Mouse (Mus musculus): ENCODE results near the gene Tmem59. TPM values are rescaled to one million over a fixed set of nuclear protein-coding genes. Genes with fewer than 3 reads are reported as not detected.

Gene Tmem59
- polyA plus RNA-seq, 1 experiment from 2014 or later, result 395 TPM

DNA sequence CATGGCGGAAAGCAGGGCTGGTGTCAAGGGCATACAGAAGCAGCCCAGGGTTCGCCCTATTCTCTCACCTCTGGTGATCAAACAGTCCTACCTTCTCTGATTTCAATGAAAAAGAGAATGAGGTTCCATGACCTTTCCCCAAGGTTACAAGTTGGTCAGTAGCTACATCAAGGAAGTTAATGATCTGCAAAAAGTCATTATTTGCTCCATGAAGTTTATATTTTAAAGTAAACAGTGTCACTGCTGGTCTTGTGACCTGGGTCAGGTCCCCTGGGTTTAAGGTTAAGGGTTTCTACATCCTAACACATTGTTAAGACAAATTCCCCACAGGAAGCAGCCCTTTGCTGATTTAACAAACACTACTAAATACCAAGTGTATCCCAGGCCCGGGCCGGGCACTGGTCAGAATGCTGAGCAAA is 21.2 kb upstream of the Tmem59 start:
- peaks cover 26% of the 10 kb centered on the region for H3K36me3 ChIP-seq
- ATAC-seq, result no peak
- no peak overlapping the region for H3K4me3 ChIP-seq (replicated peaks)
- no peak overlapping the region for H3K4me2 ChIP-seq (replicated peaks)
- H3K4me1 ChIP-seq (replicated peaks), result 0 out of 2 replicates have a peak, but pooled peaks cover 4% of the 10 kb centered on the region
- no peaks in the 10 kb centered on the region for H3K9me3 ChIP-seq
- WGBS, result 88% methylated on average over 4 of the region's 4 CpGs
- H3K27ac ChIP-seq, result no peak overlapping the region
- no peaks in the 10 kb centered on the region for H3K27me3 ChIP-seq
- no peak overlapping the region for H3K9ac ChIP-seq (replicated peaks)

DNA sequence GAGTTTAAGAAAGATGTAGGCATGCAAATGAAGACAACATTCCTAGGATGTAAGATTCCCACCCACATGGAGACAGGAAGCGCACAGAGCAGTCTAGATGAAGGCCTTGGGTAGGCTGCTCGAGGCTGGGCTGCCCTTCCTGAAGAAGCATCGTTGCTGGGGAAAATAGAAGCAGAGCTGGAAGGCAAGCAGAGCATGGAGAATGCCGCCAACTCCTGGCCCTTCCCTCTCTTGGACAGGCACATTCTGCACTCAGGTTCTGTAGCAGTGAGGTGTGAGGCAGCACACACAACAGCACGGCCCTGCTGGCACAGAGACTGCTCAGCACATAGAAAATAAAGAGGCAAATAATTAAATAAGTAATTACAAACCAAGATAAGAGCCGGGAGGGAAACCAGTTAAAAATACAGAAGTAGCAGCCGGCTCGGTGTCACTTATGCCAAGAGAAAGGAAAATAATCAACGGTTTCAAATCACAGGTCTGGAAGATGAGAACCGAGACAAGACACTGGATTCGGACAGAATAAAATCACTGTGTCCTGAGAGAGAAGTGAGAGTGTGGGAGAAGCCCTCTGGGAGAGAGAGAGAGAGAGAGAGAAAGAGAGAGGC is 18.9 kb upstream of the Tmem59 start:
- Histone ChIP-seq H3K4me2 (replicated peaks) (no peak overlapping the region), H3K9me3 (no peaks in the 10 kb centered on the region), H3K4me3 (replicated peaks) (no peak overlapping the region), H3K9ac (replicated peaks) (no peak overlapping the region), H3K27me3 (no peaks in the 10 kb centered on the region), H3K36me3 (peaks cover 26% of the 10 kb centered on the region), H3K4me1 (replicated peaks) (peaks cover 5% of the 10 kb centered on the region), H3K27ac (no peak overlapping the region)
- 91% methylated on average over 11 of the region's 11 CpGs for WGBS
- ATAC-seq, result no peak

DNA sequence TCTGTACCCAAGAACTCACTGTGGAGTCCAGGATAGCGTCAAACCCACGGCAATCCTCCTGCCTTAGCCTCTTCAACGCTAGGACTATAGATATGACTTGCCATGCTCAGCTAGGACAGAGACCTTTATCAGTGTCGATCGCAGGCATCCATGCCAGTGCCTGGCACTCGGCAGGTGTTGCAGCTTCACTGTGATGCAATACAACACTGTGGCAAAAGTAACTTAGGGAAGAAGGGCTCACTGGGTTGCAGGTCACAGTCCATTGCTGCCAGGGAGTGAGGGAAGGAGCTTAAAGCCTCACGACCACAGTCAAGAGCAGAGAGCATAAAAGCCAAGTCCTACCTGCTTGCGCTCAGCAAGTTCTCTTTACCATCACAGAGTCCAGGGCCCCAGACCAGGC is 18.0 kb upstream of the Tmem59 start:
- Histone ChIP-seq H3K36me3 (peaks cover 26% of the 10 kb centered on the region), H3K9me3 (no peaks in the 10 kb centered on the region), H3K4me3 (replicated peaks) (no peak overlapping the region), H3K27me3 (no peaks in the 10 kb centered on the region), H3K27ac (no peak overlapping the region), H3K4me1 (replicated peaks) (peaks cover 10% of the 10 kb centered on the region), H3K4me2 (replicated peaks) (no peak overlapping the region), H3K9ac (replicated peaks) (no peak overlapping the region)
- WGBS, result 93% methylated on average over 8 of the region's 8 CpGs
- ATAC-seq, result no peak

DNA sequence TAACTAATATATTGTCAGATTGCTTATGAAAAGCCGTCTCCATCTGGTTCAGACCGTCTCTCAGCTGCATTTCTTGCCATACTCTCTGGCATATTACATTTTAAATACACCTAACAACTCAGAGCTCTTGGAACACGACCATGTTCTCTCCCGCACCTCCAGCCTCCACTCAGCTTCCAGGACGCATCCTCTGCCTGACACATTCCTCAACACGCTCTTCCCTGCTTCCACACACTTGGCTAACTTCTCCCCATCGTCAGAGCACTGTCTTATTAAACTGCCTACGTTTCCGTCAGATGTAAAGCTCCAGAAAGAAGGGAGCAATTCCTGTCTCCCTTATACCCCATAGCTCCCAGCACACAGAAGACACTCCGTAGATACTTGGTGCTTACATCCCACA is 14.9 kb upstream of the Tmem59 start:
- no peak overlapping the region for H3K27ac ChIP-seq
- H3K4me2 ChIP-seq (replicated peaks), result no peak overlapping the region
- no peak overlapping the region for H3K4me3 ChIP-seq (replicated peaks)
- peaks cover 21% of the 10 kb centered on the region for H3K36me3 ChIP-seq
- 86% methylated on average over 10 of the region's 10 CpGs for WGBS
- H3K4me1 ChIP-seq (replicated peaks), result peaks cover 10% of the 10 kb centered on the region
- no peaks in the 10 kb centered on the region for H3K9me3 ChIP-seq
- ATAC-seq, result no peak
- H3K9ac ChIP-seq (replicated peaks), result no peak overlapping the region
- H3K27me3 ChIP-seq, result no peaks in the 10 kb centered on the region

DNA sequence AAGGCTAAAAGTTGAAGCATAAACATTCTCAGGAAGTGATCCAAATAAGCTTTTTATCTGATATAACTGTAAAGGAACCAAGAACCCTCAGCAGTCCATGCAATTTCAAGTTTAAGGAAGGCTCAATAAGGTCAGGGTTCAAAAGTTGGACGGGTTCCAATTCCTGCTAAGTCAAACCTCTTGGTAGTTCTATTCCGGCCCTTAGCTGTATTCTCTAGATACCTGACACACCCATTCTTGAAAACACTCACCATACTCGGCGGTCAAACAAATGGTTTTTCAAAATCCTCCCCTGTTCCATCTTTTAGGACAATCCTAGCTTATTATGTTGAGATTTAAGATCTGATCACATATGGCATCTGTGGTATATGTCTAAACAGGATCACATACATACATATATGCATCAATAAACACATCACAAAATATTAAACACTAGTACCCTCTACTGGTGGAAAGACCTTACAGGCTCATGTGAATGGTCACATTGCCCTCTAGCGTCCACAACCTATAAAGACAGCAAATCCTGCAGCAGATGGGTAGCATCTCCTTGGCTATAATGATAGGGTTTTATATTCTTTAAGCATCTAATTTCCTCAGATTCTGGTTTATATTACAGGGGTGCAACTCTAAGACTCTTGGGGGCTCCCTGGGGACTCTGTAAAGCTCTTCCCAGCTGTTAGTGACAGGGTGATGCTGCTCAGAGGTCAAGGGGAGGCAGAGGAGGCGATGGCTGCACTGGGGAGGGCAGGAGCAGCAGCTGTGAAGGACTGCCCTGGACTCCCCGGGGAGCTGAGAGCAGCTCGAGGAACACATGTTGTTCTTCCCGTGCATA is 14.2 kb upstream of the Tmem59 start:
- Histone ChIP-seq H3K27ac (no peak overlapping the region), H3K27me3 (no peaks in the 10 kb centered on the region), H3K9me3 (no peaks in the 10 kb centered on the region), H3K36me3 (peaks cover 17% of the 10 kb centered on the region), H3K4me1 (replicated peaks) (peaks cover 10% of the 10 kb centered on the region), H3K9ac (replicated peaks) (0 out of 2 replicates have a peak overlapping the region, but pooled peaks have one; percentile 32), H3K4me3 (replicated peaks) (no peak overlapping the region), H3K4me2 (replicated peaks) (no peak overlapping the region)
- ATAC-seq, result peak; percentile 91
- 39% methylated on average over 9 of the region's 9 CpGs for WGBS

DNA sequence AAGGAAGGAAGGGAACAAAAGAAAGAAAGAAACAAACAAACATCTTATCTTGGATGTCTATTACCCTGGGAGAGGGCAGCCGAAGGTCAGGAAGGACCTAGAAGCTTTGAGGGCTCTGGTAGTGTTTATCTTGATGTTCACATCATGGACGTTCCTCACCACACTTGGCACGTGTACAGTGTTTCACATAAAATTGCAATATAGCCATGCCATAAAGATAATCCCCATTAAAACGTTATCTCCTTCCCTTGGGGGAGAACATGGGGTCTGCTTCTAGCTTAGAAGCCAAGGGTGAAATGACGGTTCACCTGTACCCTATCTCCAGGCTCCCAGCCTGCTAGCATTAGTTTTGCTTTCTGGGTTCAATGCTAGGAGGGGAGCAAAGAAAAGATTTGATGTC is 11.5 kb upstream of the Tmem59 start:
- Histone ChIP-seq H3K27me3 (no peaks in the 10 kb centered on the region), H3K4me2 (replicated peaks) (no peak overlapping the region), H3K9me3 (no peaks in the 10 kb centered on the region), H3K4me1 (replicated peaks) (peaks cover 10% of the 10 kb centered on the region), H3K27ac (no peak overlapping the region), H3K9ac (replicated peaks) (no peak overlapping the region), H3K36me3 (peaks cover 27% of the 10 kb centered on the region), H3K4me3 (replicated peaks) (no peak overlapping the region)
- WGBS, result 89% methylated on average over 5 of the region's 5 CpGs
- no peak for ATAC-seq

DNA sequence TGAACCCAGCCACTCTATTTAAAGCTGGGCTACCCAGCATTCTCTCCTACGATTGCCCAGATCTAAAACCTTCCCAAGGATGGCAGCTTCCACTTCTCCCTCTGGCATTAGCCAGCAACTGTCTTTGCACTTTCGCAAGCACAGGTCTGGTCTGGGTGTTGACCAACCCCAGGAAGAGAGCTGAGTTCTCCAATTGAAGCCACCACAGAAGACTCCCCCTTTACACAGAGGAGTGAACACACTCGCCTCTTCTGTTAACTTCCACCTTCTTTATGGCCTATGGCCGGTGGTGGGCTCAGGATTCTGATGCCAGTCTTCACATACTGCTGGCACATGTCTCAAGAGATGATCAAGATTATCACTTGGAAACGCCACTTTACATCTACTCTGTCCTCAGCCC is 10.4 kb upstream of the Tmem59 start:
- no peak overlapping the region for H3K4me2 ChIP-seq (replicated peaks)
- no peak for ATAC-seq
- WGBS, result 95% methylated on average over 5 of the region's 5 CpGs

DNA sequence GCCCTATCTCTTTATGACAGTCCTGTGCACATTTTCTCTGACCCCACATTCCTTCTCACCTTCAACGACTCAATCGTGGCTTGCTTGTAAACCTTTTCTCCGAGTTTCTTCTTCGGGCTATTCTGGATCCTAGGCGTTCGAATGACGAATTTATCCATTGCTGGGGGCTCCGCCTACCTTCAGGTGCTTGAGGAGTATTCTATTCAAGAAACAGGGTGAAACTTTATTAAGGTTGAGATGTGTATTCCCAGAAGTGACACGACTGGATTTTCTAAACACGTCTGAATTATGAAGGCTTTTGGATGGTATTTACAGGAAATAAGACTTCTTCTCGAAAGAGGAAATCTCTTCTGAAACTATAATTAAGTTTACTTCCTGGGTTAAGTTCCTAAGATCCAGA is 693 bp upstream of the Tmem59 start:
- Histone ChIP-seq H3K27ac (peak overlapping the region; percentile 98; the same call in 1 of the 2 replicates), H3K4me3 (replicated peaks) (peak overlapping the region; percentile 95), H3K4me2 (replicated peaks) (peak overlapping the region; percentile 66), H3K9me3 (no peaks in the 10 kb centered on the region), H3K9ac (replicated peaks) (peak overlapping the region; percentile 92), H3K27me3 (no peaks in the 10 kb centered on the region), H3K4me1 (replicated peaks) (peaks cover 40% of the 10 kb centered on the region), H3K36me3 (peaks cover 17% of the 10 kb centered on the region)
- ATAC-seq, result no peak
- WGBS, result 54% methylated on average over 11 of the region's 11 CpGs

More for the DNA sequence above, 10.4 kb upstream of the Tmem59 start:
- H3K9me3 ChIP-seq, result no peaks in the 10 kb centered on the region
- H3K4me3 ChIP-seq (replicated peaks), result no peak overlapping the region
- peaks cover 10% of the 10 kb centered on the region for H3K4me1 ChIP-seq (replicated peaks)
- H3K27me3 ChIP-seq, result no peaks in the 10 kb centered on the region
- peaks cover 36% of the 10 kb centered on the region for H3K36me3 ChIP-seq
- no peak overlapping the region for H3K9ac ChIP-seq (replicated peaks)
- no peak overlapping the region for H3K27ac ChIP-seq

DNA sequence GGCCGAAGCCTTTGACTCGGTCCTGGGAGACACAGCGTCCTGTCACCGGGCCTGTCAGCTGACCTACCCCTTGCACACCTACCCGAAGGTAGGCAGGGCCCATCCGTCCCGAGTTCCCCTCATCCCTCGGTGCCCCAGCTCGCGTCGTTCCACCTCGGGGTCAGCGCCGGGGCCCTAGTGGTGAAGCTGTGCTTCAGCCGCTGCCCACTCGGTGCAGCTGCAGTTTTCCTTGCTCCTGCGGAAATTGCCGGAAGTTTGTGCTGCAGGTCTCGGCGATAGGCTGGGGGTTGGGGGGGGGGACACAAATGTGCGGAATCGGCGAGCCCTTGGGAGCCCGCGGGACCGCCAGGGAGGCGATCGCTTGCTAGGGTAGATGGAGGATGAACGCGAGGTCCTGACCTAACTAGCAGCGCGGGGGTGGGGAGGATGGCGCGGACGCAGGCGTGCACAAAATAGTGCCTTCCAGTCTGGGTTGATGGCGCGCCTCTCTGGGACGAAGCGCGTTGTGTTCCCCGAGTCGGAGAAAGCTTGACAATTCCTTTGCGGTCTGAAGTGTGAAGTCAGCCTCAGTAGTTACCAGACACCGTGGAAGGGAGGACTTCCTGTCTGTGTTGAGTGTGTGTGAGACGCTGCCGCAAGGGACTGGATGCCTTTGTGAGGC is 761 bp downstream of the Tmem59 start, which contains the start of gene Tceanc2:
Tceanc2 (minus strand) TSS at position 287 of the 661 bp plus-strand sequence.
- under 1% methylated on average over 47 of the region's 47 CpGs for WGBS
- peak within 1 kb of the TSS; percentile 98 for H3K27ac ChIP-seq
- no peaks in the 10 kb centered on the region for H3K27me3 ChIP-seq
- H3K9ac ChIP-seq (replicated peaks), result peak within 1 kb of the TSS; percentile 92
- no peaks in the 10 kb centered on the region for H3K9me3 ChIP-seq
- ATAC-seq, result peak; percentile 24
- H3K4me3 ChIP-seq (replicated peaks), result peak within 1 kb of the TSS; percentile 95
- peak within 1 kb of the TSS; percentile 66 for H3K4me2 ChIP-seq (replicated peaks)
- H3K4me1 ChIP-seq (replicated peaks), result peaks cover 47% of the 10 kb centered on the region
- H3K36me3 ChIP-seq, result peaks cover 8% of the 10 kb centered on the region

DNA sequence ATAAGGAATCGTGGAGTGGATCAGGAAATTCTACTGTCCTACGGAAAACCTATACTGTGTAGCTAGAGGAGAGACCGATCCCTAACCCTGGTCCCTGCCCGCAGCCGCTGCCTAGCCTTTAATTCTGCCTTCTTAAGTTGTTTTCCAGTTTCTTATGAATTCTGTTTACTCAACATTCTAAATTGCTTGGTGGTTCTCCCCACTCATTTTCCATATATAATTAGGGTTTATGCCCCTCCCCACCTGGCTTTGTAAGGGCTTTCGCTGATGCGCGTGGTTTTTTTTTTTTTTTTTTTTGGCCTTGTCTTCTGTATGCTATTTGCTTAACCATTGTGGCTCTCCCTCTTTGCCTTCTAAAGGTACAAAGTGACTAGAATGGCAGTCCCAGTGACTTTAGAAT is 1.4 kb downstream of the Tmem59 start:
- H3K27ac ChIP-seq, result peak overlapping the region; percentile 98
- peaks cover 7% of the 10 kb centered on the region for H3K36me3 ChIP-seq
- H3K9ac ChIP-seq (replicated peaks), result peak overlapping the region; percentile 92
- peaks cover 47% of the 10 kb centered on the region for H3K4me1 ChIP-seq (replicated peaks)
- H3K9me3 ChIP-seq, result no peaks in the 10 kb centered on the region
- ATAC-seq, result no peak
- 4% methylated on average over 8 of the region's 8 CpGs for WGBS
- H3K27me3 ChIP-seq, result no peaks in the 10 kb centered on the region
- H3K4me2 ChIP-seq (replicated peaks), result peak overlapping the region; percentile 66
- peak overlapping the region; percentile 95 for H3K4me3 ChIP-seq (replicated peaks)

DNA sequence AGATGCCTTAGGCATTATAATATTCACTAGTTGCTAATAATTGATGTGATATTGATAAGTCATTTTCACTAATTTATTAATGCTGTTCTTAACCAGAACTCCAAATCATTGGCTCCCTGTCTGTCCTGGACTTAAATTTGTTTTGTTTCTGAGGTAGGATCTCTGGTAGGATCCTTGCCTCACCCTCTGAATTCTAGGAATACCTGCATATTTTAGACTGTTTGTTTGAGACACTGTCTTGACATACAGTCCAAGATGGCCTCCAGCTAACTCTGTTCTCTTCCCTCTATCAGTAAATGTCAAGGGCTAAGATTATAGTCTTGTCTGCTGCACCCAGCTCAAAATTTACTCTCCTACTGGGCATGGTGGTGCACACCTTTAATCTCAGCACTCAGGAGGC is 2.5 kb downstream of the Tmem59 start:
- H3K4me1 ChIP-seq (replicated peaks), result peaks cover 48% of the 10 kb centered on the region

DNA sequence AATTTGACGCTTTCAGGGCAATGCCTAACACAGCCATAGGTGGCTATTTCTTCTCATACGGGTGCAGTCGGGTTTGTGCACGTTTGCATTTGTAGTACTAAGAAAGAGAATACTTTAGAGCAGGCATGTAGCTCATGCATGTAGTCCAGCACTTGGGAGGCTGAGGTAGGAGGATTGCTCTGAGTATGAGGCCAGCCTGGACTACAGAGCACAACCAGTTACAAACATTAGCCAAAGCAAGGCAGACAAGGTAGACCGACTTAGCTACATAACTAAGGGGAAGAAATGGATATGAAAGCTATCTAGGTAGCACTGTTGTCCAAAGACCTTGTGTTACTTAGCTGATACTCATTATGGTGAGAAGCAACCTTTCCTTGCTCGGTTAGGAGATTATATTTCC is 3.7 kb downstream of the Tmem59 start:
- Histone ChIP-seq H3K9me3 (no peaks in the 10 kb centered on the region), H3K4me2 (replicated peaks) (peak overlapping the region; percentile 13), H3K4me1 (replicated peaks) (peaks cover 43% of the 10 kb centered on the region), H3K27me3 (no peaks in the 10 kb centered on the region), H3K27ac (no peak overlapping the region), H3K9ac (replicated peaks) (no peak overlapping the region), H3K4me3 (replicated peaks) (no peak overlapping the region), H3K36me3 (peaks cover 9% of the 10 kb centered on the region)
- ATAC-seq, result no peak
- 90% methylated on average over 6 of the region's 6 CpGs for WGBS

More for the DNA sequence above, 2.5 kb downstream of the Tmem59 start:
- ATAC-seq, result no peak
- H3K4me3 ChIP-seq (replicated peaks), result peak overlapping the region; percentile 95
- no peaks in the 10 kb centered on the region for H3K27me3 ChIP-seq
- no peaks in the 10 kb centered on the region for H3K36me3 ChIP-seq
- H3K4me2 ChIP-seq (replicated peaks), result peak overlapping the region; percentile 66
- no peaks in the 10 kb centered on the region for H3K9me3 ChIP-seq
- no peak overlapping the region for H3K9ac ChIP-seq (replicated peaks)
- H3K27ac ChIP-seq, result no peak overlapping the region
